Mouse (Mus musculus) erythroblast, embryonic 14.5 days (primary cell): ENCODE results near the gene Oca2.

Experiments
- GATA1 ChIP-seq: IDR thresholded peaks from 2 replicates; pipeline ENCODE4 v1.6.1; 2012; ENCODE audit warnings: low read length, inconsistent platforms, mixed read lengths
- TAL1 ChIP-seq: IDR thresholded peaks from 3 replicates; pipeline ENCODE4 v1.6.1; 2012; ENCODE audit warnings: low read length, inconsistent platforms, mixed read lengths

DNA sequence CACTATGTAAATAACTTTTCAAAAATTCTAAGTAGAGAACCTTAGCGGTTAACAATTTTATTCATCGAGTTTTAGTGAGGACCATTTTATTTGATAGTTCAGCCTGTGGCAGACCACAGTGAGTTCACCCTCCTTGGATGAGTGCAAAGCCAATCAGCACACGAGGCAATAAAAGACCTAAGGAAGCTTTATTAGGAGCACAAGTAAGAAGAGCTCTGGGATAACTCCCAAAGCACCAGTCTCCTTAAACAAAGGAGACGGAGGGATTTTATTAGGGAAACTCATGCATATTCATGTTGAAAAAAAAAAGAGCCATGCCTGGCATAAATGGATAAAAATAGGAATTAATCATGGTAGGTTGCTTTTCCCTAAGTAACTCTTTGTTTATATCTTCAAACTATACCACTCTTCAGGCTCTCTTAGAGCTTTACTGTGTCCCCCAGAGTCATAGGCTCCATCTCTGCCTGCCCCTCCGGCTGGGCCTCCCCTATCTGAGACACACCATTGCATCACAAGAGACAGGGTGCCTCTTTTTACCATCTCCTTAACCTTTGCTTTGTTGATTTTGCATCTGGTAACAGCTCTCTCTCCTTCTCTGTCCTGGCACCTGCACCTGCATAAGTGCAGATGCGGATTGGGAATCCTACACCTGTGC lies 178.7 kb downstream of the Oca2 start:
- TF ChIP-seq GATA1, result no peak
- TF ChIP-seq TAL1, result no peak
